Mouse (Mus musculus): ENCODE data around the gene Tmem130.
"Not testable (repeated sequence)": the region's sequence is repeated elsewhere in the genome, so short reads cannot be mapped to it uniquely, and the experiment has no call there.

The Tmem130 gene

DNA sequence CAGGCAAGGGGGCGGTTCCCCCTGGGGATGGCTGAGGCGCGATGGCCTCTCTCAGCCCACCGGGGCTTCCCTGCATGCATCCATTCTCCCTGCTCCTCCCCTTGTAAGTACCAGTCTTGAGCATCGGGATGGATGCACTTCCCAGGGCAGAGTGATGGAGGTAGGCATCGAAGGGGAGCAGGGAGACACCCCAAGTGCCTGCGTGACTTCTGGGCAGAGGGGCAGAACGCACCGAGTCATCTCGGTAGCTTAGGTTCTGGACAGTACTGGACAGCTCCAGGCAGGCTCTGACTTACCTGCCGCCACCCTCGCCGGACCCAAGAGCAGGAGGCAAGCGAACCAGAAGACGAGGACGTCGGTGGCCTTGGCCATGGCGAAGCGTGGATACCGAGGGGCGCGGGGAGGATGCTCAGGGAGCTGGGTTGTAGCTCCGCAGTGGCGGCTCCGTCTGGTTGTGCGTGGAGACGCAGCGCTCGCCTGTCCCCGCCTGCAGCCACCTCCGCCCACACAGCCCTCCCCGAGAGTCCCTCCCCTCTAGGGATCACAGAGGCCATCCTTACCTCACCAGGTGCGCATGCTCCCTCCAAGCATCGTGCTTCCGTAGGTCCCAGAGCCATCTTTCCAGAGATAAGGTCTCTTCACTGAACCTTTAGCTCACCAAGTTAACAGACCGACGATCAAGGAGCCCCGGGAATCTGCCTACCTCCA lies at the start of gene Tmem130:
Tmem130 (minus strand) TSS at position 658 of the 708 bp plus-strand sequence.
- DNase-seq (ENCODE audit: low read depth in 1 of 2, low spot score in 2 of 2) = no peak

DNA sequence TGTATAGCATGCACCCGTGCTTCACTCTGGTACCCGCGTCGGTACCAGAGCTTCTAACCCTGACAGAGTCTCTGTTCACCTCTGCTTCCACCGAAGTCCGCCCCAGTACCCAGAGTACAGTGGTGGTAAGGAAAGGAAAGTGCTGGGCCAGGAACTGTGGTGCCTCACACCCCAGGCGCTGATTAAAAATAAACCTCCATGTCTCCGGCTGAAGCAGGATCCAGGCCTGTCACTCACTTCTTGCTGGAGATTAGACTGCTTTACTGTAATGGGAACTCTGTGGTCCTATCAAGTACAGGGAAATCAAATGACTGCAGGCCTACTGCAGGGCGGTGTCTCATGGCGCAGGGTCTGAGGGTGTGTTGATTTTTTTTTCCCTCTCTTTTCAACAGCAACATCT lies 45.3 kb upstream of the Tmem130 start:
- no peak for DNase-seq (ENCODE audit: low read depth in 1 of 2, low spot score in 2 of 2)

DNA sequence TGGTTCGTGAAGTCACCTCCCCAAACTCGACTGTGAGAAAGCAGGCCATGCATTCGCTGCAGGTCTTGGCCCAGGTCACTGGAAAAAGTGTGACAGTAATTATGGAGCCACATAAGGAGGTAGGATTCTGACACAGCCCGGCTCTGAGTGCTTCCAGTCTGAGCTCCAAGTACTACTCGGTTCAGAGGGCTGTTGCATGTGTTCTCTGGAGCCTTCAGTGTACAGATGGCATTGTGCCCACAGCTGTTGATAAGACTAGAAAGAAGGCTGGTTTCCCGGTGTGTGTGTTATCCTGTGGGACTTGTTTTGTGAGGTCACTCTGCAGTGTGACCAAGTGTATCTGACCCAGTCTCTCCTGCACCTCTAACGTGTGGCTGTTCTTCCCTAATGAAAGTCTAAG lies 42.6 kb upstream of the Tmem130 start:
- no peak for DNase-seq (ENCODE audit: low read depth in 1 of 2, low spot score in 2 of 2)

DNA sequence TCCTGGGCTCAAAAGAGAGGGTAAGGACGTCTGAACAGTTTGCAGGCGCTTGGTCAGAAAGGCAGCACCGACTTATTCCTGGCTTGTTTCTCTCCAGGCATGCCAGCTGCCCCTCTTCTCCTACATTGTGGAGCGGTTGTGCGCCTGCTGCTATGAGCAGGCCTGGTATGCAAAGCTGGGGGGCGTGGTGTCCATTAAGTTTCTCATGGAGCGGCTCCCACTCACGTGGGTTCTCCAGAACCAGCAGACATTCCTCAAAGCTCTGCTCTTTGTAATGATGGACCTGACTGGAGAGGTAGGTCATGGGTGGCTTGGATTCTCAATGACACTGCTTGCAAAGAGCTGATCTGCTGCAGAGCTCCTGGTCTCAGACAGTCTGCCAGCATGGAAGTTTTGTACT lies 41.4 kb upstream of the Tmem130 start:
- DNase-seq (ENCODE audit: low read depth in 1 of 2, low spot score in 2 of 2) = no peak

DNA sequence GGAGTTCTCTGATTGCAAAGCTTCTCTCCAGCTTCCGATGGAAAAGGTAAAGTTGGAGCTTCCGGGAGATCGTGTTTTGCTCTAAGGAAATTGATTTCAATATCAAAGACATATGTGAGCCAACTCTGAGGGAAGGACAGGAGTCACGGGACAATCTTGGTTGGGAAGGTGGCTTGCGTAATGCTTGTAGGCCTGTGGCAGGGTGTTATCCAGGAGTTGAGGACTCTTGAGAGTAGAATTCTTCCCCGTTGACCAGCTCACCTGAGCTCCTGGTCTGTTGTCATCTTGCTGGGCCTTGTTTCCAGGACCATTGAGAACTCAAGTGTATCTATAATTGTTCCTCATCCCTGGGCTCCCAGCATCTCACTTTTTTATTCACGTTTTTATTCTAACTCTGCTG lies 35.5 kb upstream of the Tmem130 start:
- no peak for DNase-seq (ENCODE audit: low read depth in 1 of 2, low spot score in 2 of 2)

DNA sequence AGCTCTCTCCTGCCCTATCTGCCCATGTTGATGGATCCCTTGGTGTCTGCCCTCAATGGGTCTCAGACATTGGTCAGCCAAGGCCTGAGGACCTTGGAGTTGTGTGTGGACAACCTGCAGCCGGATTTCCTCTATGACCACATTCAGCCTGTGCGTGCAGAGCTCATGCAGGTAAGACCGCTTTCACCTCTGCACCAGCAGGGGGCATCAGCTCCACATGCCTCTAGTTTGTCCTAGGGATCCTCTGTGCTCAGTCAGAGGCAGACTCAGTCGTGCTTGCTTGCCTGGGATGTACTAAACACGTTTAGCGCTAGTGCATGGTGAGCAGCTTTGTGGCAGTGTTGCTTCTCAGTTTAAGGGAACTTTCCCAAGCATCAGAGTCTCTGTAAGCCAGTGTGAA lies 33.1 kb upstream of the Tmem130 start:
- DNase-seq (ENCODE audit: low read depth in 1 of 2, low spot score in 2 of 2) = no peak

DNA sequence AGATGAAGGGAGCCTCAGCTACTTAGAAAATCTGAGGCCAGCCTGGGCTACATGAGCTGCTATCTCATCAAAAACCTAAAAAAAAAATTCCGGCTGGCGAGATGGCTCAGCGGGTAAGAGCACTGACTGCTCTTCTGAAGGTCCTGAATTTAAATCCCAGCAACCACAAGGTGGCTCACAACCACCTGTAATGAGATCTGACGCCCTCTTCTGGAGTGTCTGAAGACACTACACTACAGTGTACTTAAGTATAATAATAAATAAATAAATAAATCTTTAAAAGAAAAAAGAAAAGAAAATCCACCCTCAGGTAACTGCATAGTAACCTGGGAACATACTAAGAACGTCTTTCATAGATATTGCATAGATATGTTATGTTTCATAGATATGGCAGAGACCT lies 31.8 kb upstream of the Tmem130 start:
- no peak for DNase-seq (ENCODE audit: low read depth in 1 of 2, low spot score in 2 of 2)

DNA sequence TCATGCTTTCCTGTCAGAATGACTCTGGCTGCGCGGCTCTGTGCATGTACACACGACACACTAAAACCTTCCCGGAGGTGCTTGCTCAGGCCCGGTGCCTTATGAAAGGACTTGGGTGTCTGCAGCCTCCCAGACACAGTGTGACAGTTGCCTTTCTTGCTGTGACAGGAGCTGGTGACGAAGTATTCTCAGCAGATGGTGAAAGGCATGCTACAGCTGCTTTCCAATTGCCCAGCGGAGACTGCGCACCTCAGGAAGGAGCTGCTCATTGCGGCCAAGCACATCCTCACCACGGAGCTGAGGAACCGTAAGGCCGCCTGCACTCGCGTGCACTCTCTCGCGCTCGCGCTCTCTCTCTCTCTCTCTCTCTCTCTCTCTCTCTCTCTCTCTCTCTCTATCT lies 24.8 kb upstream of the Tmem130 start:
- no peak for DNase-seq (ENCODE audit: low read depth in 1 of 2, low spot score in 2 of 2)

DNA sequence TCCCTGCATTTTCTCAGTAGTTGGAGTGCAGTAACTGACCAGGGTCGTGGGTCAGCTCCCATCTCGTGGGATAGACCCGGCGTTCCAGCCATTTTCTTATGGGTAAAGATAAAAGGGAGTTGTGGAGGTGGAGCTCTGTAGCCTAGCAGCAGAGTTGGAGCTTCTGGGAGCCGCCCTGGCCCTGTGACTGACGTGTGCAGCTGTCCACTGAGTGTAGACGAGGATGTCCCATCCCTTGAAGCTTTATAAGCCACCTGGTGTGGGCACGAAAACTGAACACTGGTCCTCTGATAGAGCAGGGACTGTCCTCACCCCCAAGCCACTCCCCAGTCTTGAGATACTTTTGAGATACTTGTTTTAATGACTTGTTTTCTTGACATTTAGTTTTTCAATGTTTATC lies 19.0 kb upstream of the Tmem130 start:
- no peak for DNase-seq (ENCODE audit: low read depth in 1 of 2, low spot score in 2 of 2)

DNA sequence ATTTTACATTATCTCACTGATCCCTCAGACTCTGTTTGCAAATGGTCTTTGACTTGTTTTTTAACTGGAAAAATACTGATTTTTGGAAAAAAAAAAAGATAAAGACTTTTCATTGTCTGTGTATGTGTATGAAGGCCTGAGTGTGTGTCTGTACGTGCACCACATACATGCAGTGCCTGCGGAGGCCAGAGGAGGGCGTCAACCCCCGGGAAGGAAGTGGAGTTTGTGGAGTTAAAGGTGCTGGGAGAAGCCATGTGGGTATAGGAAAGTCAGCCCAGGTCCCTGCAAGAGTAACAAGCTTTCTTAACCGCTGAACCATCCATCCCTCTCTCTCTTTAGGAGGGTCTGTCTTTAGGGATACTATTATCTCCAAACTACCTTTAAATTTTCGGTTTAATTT lies 11.6 kb upstream of the Tmem130 start:
- no peak for DNase-seq (ENCODE audit: low read depth in 1 of 2, low spot score in 2 of 2)

DNA sequence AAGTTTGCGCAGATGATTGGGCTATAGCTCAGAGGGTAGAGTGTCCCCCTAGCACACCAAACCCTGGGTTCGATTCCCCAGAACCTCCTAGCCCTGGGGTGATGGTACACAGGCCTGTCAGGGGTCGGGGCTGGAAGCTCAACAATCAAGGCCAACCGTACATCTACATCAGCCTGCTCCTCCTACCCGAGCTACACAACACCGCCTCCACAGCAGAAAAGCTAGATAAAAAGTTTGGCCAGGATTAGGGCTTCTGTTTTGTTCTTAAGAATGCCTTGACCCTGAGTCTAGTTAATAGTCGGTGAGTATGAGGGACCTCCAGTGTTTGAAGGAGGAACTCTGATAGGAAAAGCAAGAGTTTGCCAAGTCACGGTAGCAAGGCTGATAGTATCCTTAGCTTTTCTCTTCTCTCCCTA lies 7.5 kb upstream of the Tmem130 start:
- no peak for DNase-seq (ENCODE audit: low read depth in 1 of 2, low spot score in 2 of 2)

DNA sequence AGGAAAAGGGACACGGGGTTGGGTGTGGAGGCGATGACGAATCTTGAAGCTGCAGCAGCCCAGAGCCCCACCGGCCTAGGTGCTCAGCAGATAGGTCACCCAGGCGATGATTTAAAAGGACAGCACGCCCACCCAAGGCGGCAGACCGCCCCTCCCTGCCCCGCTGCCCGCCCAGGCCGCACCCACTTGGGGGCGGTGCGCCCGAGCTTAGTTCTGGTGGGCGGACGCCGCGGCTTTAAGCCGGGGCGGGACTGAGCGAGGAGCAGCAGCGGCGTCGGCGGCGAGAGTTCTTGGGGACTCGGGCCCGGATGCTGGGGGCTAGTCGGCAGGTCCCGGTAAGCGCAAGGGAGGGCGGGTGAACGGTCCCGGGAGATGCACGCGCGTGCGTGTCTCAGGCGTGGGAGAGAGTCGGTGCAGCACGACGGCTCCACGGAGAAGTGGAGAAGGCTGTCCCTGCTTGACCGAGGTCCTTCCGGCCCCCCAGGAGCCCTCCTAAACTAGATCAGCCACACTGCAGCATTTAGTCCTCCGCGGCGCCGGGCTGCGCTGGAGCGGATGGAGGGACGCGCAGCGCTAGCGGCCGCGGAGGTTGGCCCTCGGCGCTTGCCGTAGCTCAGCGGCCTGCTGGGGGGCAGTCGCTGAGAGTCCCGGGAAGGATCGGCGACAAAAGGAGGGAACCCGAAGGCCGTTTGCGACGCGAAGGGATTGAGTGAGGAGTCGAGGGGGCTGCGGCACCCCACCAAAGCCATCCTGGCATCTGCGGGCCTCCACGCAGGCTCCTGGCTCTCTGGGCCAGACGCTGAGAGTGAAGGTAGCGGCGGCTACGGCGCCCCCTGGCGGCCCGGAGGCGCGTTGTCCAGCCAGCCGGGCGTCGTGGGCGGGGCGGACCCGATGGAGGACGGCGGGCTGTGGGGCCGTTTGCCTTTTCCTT lies 6.6 kb upstream of the Tmem130 start:
- peak; percentile 45 to 85 for DNase-seq (ENCODE audit: low read depth in 1 of 2, low spot score in 2 of 2)

DNA sequence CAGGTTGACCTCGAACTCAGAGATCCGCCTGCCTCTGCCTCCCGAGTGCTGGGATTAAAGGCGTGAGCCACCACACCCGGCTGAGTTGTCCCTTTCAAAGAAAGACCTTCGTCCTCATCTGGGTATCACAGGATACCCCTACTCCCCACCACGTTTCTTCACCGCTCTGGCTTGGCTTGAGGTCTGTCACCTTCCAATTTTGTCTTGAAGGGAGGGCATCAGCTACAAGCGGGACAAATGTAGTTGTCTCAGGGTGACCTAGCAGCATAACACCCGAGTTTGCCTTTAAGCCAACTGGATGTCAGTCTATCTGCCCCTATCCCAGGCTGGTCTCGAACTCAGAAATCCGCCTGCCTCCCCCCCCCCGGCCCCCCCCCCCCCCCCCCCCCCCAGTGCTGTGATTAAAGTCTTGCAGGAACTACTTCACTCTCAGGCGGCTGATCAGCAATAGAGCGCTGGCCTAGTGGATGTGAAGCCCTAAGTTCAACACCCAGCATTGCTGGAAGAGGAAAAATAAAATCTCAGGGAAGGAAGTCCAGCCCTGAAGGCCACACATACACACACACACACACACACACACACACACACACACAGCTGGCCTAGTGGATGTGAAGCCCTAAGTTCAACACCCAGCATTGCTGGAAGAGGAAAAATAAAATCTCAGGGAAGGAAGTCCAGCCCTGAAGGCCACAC lies 5.6 kb upstream of the Tmem130 start, which contains the start of gene Trrap:
Trrap (plus strand) TSS at position 627 of the 693 bp plus-strand sequence.
- not testable (repeated sequence) for DNase-seq (ENCODE audit: low read depth in 1 of 2, low spot score in 2 of 2)

DNA sequence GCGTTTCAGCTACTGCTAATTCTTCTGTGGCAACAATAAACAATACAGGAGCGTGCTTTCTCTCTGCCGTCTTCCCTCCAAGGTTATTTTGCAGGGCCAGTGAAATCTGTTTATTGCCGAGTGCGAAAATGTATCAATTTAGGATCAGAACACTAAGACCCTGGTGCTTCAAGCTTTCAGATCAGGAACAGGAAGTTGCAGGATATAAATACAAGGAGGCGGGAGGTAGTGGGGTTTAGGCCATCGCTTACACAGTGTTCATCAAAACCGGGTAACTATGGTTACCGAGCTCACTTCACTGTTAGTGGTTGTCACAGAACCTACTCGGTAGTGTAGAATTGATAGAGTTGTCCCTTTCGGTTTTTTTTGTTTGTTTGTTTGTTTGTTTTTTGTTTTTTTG lies 5.0 kb upstream of the Tmem130 start:
- DNase-seq (ENCODE audit: low read depth in 1 of 2, low spot score in 2 of 2) = no peak

DNA sequence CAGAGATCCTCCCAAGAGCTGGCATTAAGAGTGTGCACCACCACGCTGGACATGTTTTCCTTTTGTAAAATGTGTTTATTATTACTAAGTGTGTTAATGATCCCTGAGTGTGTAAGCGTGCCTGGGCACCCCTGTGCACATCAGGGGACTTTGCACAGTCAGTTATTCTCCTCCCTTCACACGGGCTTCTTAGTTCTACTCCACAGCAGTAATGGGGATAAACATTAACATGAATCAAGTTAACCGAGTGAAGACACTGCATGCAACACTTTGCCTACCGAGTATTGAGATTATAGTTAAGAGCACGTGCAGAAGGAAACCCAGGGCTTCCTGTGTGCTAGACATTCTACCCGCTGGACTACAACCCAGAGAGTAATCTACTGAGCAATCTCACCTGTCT lies 4.4 kb upstream of the Tmem130 start:
- DNase-seq (ENCODE audit: low read depth in 1 of 2, low spot score in 2 of 2) = no peak

DNA sequence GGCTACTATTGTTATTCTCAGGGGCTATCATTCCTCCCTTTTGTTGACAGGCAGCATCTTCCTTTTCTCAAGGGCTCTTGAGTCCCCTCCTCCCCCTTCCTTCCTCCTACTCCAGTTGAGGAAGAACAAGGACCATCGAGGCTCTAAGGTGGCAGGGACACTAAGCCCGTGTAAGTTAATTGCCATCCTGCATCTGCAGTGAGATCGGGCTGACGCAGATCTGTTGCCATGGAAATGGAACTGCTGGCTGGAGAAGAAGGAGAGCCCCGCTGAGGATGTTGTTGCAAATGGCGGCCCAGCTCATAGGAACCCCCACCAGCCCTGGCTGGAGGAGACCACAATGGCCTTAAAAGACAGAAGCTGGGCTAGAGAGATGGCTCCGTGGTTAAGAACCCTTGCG lies 3.2 kb downstream of the Tmem130 start:
- no peak for DNase-seq (ENCODE audit: low read depth in 1 of 2, low spot score in 2 of 2)

DNA sequence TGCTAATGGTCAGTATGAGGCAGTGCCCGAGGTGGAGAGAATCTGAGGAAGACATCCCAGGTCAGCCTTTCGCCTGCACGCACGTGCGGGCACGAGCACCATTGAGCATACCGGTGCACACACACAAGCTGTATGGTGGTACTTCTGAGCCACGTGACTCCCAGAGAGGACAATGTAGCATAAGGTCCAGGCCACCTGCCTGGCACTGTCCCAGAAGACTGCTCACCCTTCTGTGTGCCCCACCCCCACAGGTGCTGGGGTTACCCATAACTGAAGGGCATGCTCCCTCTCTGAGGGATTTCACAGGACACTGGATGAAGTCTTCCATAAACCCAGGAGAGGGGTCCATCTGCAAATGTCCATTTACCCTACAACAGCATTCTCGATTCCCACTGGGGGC lies 4.2 kb downstream of the Tmem130 start:
- DNase-seq (ENCODE audit: low read depth in 1 of 2, low spot score in 2 of 2) = no peak

DNA sequence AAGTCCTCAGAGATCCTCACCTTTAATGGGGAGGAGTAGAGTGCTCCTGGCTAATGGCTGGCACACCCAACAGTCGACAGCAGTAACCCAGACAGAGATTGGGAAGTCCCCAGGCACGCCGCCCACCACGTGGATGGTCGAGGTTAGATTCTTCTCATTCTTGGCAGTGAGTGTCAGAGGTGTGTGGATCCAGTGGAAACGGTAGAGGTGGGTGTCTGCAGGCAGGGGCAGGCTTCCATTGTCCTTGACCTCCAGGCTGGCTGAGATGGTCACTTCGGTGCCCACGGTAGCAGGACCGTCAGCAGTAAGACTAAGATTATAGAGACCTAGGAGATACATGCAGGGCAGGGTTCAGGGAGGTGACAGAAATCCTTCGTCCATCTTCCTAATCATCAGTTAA lies 6.4 kb downstream of the Tmem130 start:
- no peak for DNase-seq (ENCODE audit: low read depth in 1 of 2, low spot score in 2 of 2)

DNA sequence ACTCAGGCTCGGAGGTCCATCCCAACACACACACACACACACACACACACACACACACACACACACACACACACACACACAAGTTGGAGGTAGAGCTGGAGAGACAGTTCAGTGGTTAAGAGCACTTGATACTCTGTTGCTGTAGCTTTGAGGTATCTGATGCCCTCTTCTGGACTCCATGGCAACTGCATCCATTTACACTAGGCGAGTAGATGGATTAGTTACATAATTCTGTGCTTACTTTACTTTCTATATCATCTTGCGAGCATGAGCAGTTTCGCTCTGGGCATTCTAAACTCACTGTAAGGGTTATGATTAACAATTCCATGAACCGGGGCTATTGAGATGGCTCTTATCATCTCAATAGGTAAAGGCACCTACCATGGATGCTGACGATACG lies 8.6 kb downstream of the Tmem130 start:
- DNase-seq (ENCODE audit: low read depth in 1 of 2, low spot score in 2 of 2) = no peak

DNA sequence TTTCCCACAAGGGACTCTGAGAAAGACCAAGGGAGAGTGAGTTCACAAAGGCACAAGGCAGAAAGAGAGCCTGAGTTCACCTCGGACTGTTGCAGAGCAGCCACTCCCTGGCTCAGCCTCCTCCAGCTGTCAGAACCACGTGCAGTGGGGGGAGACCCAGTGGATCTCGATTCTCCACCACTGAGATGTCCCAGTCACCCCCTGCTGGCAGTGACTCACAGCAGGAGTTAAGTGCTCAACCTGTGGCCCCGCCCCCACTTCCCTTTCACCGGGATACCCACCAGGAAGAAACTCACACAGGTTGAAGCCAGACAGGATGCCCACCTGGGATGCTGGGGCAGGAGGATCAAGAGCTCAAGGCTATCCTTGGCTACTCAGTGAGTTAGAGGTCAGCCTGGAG lies 9.2 kb downstream of the Tmem130 start:
- DNase-seq (ENCODE audit: low read depth in 1 of 2, low spot score in 2 of 2) = no peak

DNA sequence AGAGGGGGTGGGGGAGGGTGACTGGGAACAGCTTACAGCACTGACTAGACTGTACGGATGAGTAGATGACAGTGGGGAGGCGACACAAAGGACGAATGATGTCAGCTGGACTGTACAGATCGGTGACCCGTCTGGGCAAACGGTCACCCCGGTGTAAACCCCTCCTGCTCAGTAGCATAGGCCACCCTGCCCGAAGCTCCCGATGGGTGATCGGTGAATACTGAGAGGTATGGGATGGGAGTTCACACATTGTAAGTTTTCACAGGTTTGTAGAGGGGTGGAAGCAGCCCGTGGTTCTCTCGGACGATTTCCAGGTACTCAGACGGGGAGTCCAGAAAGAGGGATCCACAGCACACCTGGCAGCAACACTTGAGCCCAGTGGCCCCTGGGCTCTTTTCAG lies 24.5 kb downstream of the Tmem130 start:
- DNase-seq (ENCODE audit: low read depth in 1 of 2, low spot score in 2 of 2) = no peak

DNA sequence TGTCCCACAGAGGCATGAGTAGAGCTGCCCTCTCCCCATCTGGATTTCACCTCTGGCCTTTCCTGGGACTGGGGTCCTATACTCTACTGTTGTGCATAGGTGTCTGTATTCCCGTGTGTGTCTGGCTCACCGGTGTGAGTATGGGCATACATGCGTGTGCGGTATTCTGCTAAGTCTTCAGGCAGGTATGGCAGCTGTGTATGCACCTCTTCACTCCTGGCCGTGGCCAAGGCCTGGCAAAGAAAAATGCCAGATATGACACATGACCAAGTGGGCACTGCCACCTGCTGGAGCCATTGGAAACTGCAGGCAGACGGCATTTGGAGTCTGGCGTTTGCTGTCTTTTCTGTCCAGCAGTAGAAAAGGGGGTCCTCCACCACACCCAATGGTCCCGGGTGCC lies 26.7 kb downstream of the Tmem130 start:
- peak in 1 of 2 experiments; percentile 31 for DNase-seq (ENCODE audit: low read depth in 1 of 2, low spot score in 2 of 2)

Measured in monocyte, adult 2 months (primary cell).